Mouse (Mus musculus): ENCODE results near the gene Gm9803. TPM values are rescaled to one million over a fixed set of nuclear protein-coding genes. Genes with fewer than 3 reads are reported as not detected.

The Gm9803 gene
- polyA plus RNA-seq, 1 experiment from 2014 or later: 17.4 TPM

DNA sequence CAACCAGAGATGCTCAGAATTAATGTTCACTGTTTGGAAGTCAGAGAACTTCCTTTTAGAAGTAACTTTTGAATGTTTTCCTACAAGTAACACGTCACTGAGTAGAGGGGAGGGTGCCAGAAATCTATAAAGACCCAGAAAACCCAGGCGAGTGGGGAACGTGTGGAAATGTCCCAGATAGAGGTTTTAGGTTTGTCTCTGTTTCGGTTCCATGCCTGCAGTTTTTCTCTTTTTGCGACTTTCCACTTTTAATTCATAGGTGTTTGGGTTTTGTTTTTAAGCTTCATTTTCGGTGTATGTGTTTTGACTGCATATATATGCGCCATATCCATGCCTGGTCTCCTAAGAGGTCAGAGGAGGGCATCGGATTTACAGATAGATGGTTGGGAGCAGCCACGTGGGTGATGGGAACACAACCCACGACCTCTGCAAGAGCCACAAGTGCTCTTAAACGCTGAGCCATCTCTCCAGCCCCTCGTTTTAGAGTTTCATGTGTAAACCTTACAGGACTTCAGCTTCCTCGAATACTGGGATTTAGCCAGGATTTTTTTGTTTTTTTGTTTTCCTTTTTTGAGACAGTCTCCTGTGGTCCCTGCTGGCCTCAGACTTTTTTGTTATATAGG lies 43.5 kb upstream of the Gm9803 start:
- Histone ChIP-seq H3K9ac (ENCODE audit: low read depth, low read length) (peak overlapping the region; percentile 97), H3K36me3 (ENCODE audit: insufficient read depth, low read length) (no peaks in the 10 kb centered on the region), H3K27me3 (ENCODE audit: insufficient read depth, low read length) (no peaks in the 10 kb centered on the region), H3K9me3 (replicated peaks; ENCODE audit: low read length) (no peaks in the 10 kb centered on the region), H3K4me1 (replicated peaks; ENCODE audit: insufficient read depth, low read length) (peaks cover 21% of the 10 kb centered on the region; the same call in 1 of the 2 replicates), H3K4me3 (replicated peaks; ENCODE audit: low read depth, low read length) (peak overlapping the region; percentile 92), H3K4me2 (ENCODE audit: low read length) (peak overlapping the region; percentile 100), H3K27ac (peak overlapping the region; percentile 98)
- DNase-seq (ENCODE audit: low spot score): no peak
- no peak for ATAC-seq (replicated peaks; ENCODE audit: low FRiP score, low read depth)
- WGBS: 7% methylated on average over 13 of the region's 13 CpGs
- no peak for TF ChIP-seq CTCF (IDR thresholded peaks at IDR 0.05; ENCODE audit: low read depth)

DNA sequence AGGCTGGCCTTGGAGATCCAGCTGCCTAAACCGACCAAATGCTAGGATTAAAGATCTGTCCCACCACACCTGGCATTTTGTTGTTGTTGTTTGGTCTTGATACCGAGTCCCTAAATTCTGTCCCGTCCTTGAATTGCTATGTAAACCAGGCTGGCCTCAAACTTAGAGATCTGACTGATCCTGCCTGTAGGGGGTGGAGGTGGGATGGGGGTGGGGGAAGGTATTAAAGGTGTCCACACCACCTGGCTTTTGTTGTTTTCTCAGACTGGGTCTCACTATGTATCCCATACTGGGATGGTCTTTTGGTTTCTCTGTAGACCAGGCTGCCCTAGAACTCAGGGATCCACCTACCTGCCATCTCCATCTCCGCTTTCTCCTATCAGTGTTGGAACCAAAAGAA lies 42.7 kb upstream of the Gm9803 start:
- ATAC-seq (replicated peaks; ENCODE audit: low FRiP score, low read depth) (no peak), DNase-seq (ENCODE audit: low spot score) (no peak)
- no peak overlapping the region for H3K4me3 ChIP-seq (replicated peaks; ENCODE audit: low read depth, low read length)
- H3K36me3 ChIP-seq (ENCODE audit: insufficient read depth, low read length): no peaks in the 10 kb centered on the region
- no peak overlapping the region for H3K4me2 ChIP-seq (ENCODE audit: low read length)
- TF ChIP-seq CTCF (IDR thresholded peaks at IDR 0.05; ENCODE audit: low read depth): no peak
- no peak overlapping the region for H3K27ac ChIP-seq
- H3K4me1 ChIP-seq (replicated peaks; ENCODE audit: insufficient read depth, low read length): peaks cover 21% of the 10 kb centered on the region; the same call in 1 of the 2 replicates
- H3K9ac ChIP-seq (ENCODE audit: low read depth, low read length): no peak overlapping the region
- H3K27me3 ChIP-seq (ENCODE audit: insufficient read depth, low read length): no peaks in the 10 kb centered on the region
- no peaks in the 10 kb centered on the region for H3K9me3 ChIP-seq (replicated peaks; ENCODE audit: low read length)
- 52% methylated on average over 4 of the region's 4 CpGs for WGBS

DNA sequence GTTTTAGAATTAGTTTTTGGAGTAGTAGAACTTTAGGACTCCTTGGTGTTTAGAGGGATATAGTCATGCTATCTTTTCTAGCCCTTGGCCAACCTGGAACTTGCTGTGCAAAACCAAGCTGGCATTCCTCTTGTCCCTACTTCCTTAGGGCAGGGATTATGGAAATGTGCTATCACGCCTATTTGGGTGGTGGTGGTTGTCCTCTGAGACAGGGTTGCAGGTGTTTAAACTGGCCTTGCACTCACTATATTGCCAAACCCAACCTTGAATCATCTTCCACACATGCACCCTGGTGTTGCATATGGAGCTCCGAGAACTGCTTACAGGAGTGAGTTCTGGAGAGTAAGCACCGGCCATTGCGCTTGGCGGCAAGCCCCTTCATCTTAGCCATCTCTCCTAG lies 41.9 kb upstream of the Gm9803 start:
- no peaks in the 10 kb centered on the region for H3K36me3 ChIP-seq (ENCODE audit: insufficient read depth, low read length)
- 91% methylated on average over 5 of the region's 5 CpGs for WGBS
- peaks cover 21% of the 10 kb centered on the region; the same call in 1 of the 2 replicates for H3K4me1 ChIP-seq (replicated peaks; ENCODE audit: insufficient read depth, low read length)
- no peaks in the 10 kb centered on the region for H3K9me3 ChIP-seq (replicated peaks; ENCODE audit: low read length)
- no peaks in the 10 kb centered on the region for H3K27me3 ChIP-seq (ENCODE audit: insufficient read depth, low read length)
- no peak overlapping the region for H3K9ac ChIP-seq (ENCODE audit: low read depth, low read length)
- no peak overlapping the region for H3K4me3 ChIP-seq (replicated peaks; ENCODE audit: low read depth, low read length)
- TF ChIP-seq CTCF (IDR thresholded peaks at IDR 0.05; ENCODE audit: low read depth): no peak
- DNase-seq (ENCODE audit: low spot score) (no peak), ATAC-seq (replicated peaks; ENCODE audit: low FRiP score, low read depth) (no peak)
- no peak overlapping the region for H3K27ac ChIP-seq
- H3K4me2 ChIP-seq (ENCODE audit: low read length): no peak overlapping the region

DNA sequence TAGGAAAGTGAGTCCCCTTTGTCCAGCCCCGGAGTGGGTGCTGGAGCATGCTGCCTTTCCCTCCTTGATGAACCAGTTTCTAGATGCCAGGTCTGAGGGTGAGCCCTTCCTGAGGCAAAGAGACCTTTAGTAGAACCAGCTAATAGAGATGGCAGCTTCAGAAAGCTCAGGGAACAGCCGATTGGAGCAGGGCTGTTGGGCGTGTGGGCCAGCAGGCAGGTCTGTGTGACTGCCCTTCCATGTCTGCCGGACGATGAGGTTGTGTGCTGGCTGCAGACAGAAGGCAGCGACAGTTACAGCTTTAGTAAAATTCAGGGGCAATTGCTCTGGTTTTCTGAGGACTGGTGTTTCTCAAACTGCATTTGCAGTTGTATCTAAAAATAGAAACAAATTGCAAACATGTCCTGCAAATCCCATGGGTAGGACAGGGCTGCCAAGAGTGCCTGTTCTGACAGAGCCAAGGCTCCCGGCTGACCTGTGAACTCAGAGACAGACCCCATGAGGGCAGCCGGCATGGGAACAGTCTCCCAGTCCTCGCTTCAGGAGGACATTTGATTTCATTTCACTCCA lies 40.4 kb upstream of the Gm9803 start:
- WGBS: 27% methylated on average over 9 of the region's 9 CpGs
- Histone ChIP-seq H3K27ac (peak overlapping the region; percentile 77), H3K36me3 (ENCODE audit: insufficient read depth, low read length) (no peaks in the 10 kb centered on the region), H3K9ac (ENCODE audit: low read depth, low read length) (0 out of 2 replicates have a peak overlapping the region, but pooled peaks have one; percentile 27), H3K27me3 (ENCODE audit: insufficient read depth, low read length) (no peaks in the 10 kb centered on the region), H3K4me3 (replicated peaks; ENCODE audit: low read depth, low read length) (no peak overlapping the region), H3K4me1 (replicated peaks; ENCODE audit: insufficient read depth, low read length) (peaks cover 15% of the 10 kb centered on the region; the same call in 1 of the 2 replicates), H3K4me2 (ENCODE audit: low read length) (peak overlapping the region; percentile 33), H3K9me3 (replicated peaks; ENCODE audit: low read length) (no peaks in the 10 kb centered on the region)
- no peak for DNase-seq (ENCODE audit: low spot score)
- no peak for ATAC-seq (replicated peaks; ENCODE audit: low FRiP score, low read depth)
- no peak for TF ChIP-seq CTCF (IDR thresholded peaks at IDR 0.05; ENCODE audit: low read depth)

DNA sequence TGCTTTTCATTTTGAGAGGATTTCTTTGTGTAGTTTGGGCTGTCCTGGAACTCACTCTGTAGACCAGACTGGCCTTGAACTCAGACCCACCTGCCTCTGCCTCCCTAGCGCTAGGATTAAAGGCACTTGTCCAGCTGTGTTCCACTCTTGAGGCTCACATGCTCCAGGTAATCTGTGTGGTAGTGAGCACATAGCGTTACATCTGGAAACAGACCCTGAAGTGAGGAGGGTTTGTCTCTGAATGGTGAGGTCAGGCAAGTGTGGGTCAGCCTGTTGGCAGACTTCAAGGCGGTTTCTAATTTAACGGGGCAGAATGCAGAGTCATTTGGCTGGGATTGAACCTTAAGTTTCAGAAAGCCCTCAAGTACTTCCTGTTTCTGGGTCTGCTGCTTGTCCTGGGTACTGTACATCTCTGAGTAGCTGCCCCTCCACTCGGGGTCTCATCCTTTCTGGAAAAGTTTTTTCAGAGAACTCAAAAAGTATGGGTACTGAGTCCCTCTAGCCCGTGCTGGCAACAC lies 38.1 kb upstream of the Gm9803 start:
- DNase-seq (ENCODE audit: low spot score) (no peak), ATAC-seq (replicated peaks; ENCODE audit: low FRiP score, low read depth) (no peak)
- Histone ChIP-seq H3K4me2 (ENCODE audit: low read length) (no peak overlapping the region), H3K36me3 (ENCODE audit: insufficient read depth, low read length) (no peaks in the 10 kb centered on the region), H3K9me3 (replicated peaks; ENCODE audit: low read length) (no peaks in the 10 kb centered on the region), H3K27me3 (ENCODE audit: insufficient read depth, low read length) (no peaks in the 10 kb centered on the region), H3K27ac (no peak overlapping the region), H3K4me1 (replicated peaks; ENCODE audit: insufficient read depth, low read length) (peaks cover 27% of the 10 kb centered on the region; the same call in 1 of the 2 replicates), H3K9ac (ENCODE audit: low read depth, low read length) (no peak overlapping the region), H3K4me3 (replicated peaks; ENCODE audit: low read depth, low read length) (no peak overlapping the region)
- WGBS: 73% methylated on average over 6 of the region's 6 CpGs
- no peak for TF ChIP-seq CTCF (IDR thresholded peaks at IDR 0.05; ENCODE audit: low read depth)

DNA sequence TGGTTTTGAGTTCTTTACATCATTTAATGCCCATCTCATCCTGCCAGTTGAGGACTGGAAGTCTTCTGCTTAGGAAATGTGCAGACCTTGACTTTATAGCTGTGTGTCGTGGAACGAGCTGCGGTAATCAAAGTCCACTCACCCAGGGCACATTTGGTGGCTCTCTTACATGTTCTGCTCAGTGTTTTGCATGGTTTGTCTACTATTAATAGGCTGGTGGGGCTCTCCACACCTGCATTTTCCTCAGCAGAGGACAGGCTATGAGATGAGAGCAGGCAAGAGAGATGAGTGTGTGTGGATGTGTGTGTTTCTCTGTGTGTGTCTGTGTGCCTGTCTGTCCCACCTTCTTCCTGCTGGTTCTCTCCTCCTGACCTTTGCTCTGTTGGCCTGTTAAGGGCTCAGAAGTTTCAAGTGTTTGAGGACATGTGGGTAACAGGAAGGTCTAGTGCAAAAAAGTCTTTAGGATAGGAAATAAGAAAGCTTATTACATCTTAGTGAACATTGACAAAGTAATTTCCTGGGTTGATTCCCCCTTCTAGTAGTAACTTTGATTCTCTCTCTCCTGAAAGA lies 36.4 kb upstream of the Gm9803 start:
- WGBS: 55% methylated on average over 3 of the region's 3 CpGs
- no peaks in the 10 kb centered on the region for H3K27me3 ChIP-seq (ENCODE audit: insufficient read depth, low read length)
- TF ChIP-seq CTCF (IDR thresholded peaks at IDR 0.05; ENCODE audit: low read depth): no peak
- H3K9ac ChIP-seq (ENCODE audit: low read depth, low read length): no peak overlapping the region
- peaks cover 22% of the 10 kb centered on the region; the same call in 1 of the 2 replicates for H3K4me1 ChIP-seq (replicated peaks; ENCODE audit: insufficient read depth, low read length)
- no peak overlapping the region for H3K4me3 ChIP-seq (replicated peaks; ENCODE audit: low read depth, low read length)
- H3K36me3 ChIP-seq (ENCODE audit: insufficient read depth, low read length): no peaks in the 10 kb centered on the region
- no peaks in the 10 kb centered on the region for H3K9me3 ChIP-seq (replicated peaks; ENCODE audit: low read length)
- H3K27ac ChIP-seq: no peak overlapping the region
- DNase-seq (ENCODE audit: low spot score): no peak
- no peak overlapping the region for H3K4me2 ChIP-seq (ENCODE audit: low read length)
- no peak for ATAC-seq (replicated peaks; ENCODE audit: low FRiP score, low read depth)
